Comparison of ENCODE assay signal across 8 mouse cellular contexts in genomic region chr4:120569486-120570437, GRCm38 (mm10). TPM values are rescaled to one million over a fixed set of nuclear protein-coding genes. Genes with fewer than 3 reads are reported as not detected.
DNase-seq lines count a peak whose midpoint lies in the region; ATAC-seq lines count a peak whose summit lies in the region.

TSS of gene Ctps (minus strand) at chr4:120570276.

- H3K9me3 ChIP-seq in forebrain, embryonic 11.5 days (ENCODE audit: control insufficient read depth, low read length) = no peaks in the 10 kb centered on the region
- H3K9me3 ChIP-seq in heart, embryonic 16.5 days (replicated peaks; ENCODE audit: control insufficient read depth, low read length) = no peaks in the 10 kb centered on the region
- H3K9me3 ChIP-seq in liver, embryonic 15.5 days (replicated peaks) = no peaks in the 10 kb centered on the region
- H3K9me3 ChIP-seq in neural tube, embryonic 12.5 days = no peaks in the 10 kb centered on the region

- WGBS in forebrain, embryonic 11.5 days = under 1% methylated on average over 96 of the region's 97 CpGs
- WGBS in heart, embryonic 16.5 days = under 1% methylated on average over 93 of the region's 97 CpGs
- under 1% methylated on average over 85 of the region's 97 CpGs for WGBS in liver, embryonic 15.5 days (ENCODE audit: insufficient replicate concordance)
- WGBS in neural tube, embryonic 12.5 days = under 1% methylated on average over 97 of the region's 97 CpGs

- peak; percentile 96 for ATAC-seq in forebrain, embryonic 11.5 days (replicated peaks; ENCODE audit: low FRiP score)
- peak; percentile 94 for ATAC-seq in heart, embryonic 16.5 days (replicated peaks; ENCODE audit: extremely low read depth, insufficient read depth, low FRiP score)
- peak; percentile 96 for ATAC-seq in liver, embryonic 15.5 days (ENCODE audit: insufficient read depth)
- peak; percentile 98 for ATAC-seq in neural tube, embryonic 12.5 days (ENCODE audit: low FRiP score, low read depth)

- peak within 1 kb of the TSS; percentile 69 for H3K4me3 ChIP-seq in forebrain, embryonic 11.5 days (ENCODE audit: low read depth, low read length)
- peak within 1 kb of the TSS; percentile 83 for H3K4me3 ChIP-seq in heart, embryonic 16.5 days (ENCODE audit: low read length)
- peak within 1 kb of the TSS; percentile 88 for H3K4me3 ChIP-seq in liver, embryonic 15.5 days (replicated peaks)
- H3K4me3 ChIP-seq in neural tube, embryonic 12.5 days = peak within 1 kb of the TSS; percentile 73

- H3K27me3 ChIP-seq in forebrain, embryonic 11.5 days (ENCODE audit: control insufficient read depth, insufficient read depth, low read length) = no peaks in the 10 kb centered on the region
- no peaks in the 10 kb centered on the region for H3K27me3 ChIP-seq in heart, embryonic 16.5 days (ENCODE audit: control insufficient read depth, insufficient read depth, low read length)
- no peaks in the 10 kb centered on the region for H3K27me3 ChIP-seq in liver, embryonic 15.5 days
- H3K27me3 ChIP-seq in neural tube, embryonic 12.5 days (replicated peaks) = no peaks in the 10 kb centered on the region

- peak; percentile 87 to 90 for DNase-seq in CD8-positive naive resting alpha-beta T cell, adult 2 months (ENCODE audit: low read depth in 2 of 2, low spot score in 2 of 2)
- DNase-seq in c-Kit-positive CD71-negative TER-119-negative erythroid progenitor cells, embryonic 14.5 days (ENCODE audit: low read depth) = peak; percentile 79
- DNase-seq in forebrain, embryonic 11.5 days (ENCODE audit: low spot score) = peak; percentile 99
- peak; percentile 93 to 94 for DNase-seq in kidney, postnatal 36 days
- DNase-seq in telencephalon, adult 2 months (ENCODE audit: low read depth, low spot score) = peak; percentile 88

- H3K36me3 ChIP-seq in forebrain, embryonic 11.5 days (ENCODE audit: control insufficient read depth, insufficient read depth, low read length) = no peaks in the 10 kb centered on the region; the same call in 1 of the 2 replicates
- peaks cover 4% of the 10 kb centered on the region for H3K36me3 ChIP-seq in heart, embryonic 16.5 days (ENCODE audit: control insufficient read depth, insufficient read depth)
- peaks cover 8% of the 10 kb centered on the region for H3K36me3 ChIP-seq in liver, embryonic 15.5 days (replicated peaks)
- H3K36me3 ChIP-seq in neural tube, embryonic 12.5 days = peaks cover 5% of the 10 kb centered on the region; the same call in 1 of the 2 replicates

- peak within 1 kb of the TSS; percentile 89 for H3K27ac ChIP-seq in forebrain, embryonic 11.5 days (ENCODE audit: low read depth, low read length)
- peak within 1 kb of the TSS; percentile 99 for H3K27ac ChIP-seq in heart, embryonic 16.5 days (ENCODE audit: low read length)
- peak within 1 kb of the TSS; percentile 82 for H3K27ac ChIP-seq in liver, embryonic 15.5 days (replicated peaks)
- peak within 1 kb of the TSS; percentile 83 for H3K27ac ChIP-seq in neural tube, embryonic 12.5 days

- H3K4me2 ChIP-seq in forebrain, embryonic 11.5 days (ENCODE audit: low read depth, low read length, severe bottlenecking) = peak within 1 kb of the TSS; percentile 87
- peak within 1 kb of the TSS; percentile 74 for H3K4me2 ChIP-seq in heart, embryonic 16.5 days (ENCODE audit: low read depth, low read length)
- H3K4me2 ChIP-seq in liver, embryonic 15.5 days = peak within 1 kb of the TSS; percentile 100
- peak within 1 kb of the TSS; percentile 80 for H3K4me2 ChIP-seq in neural tube, embryonic 12.5 days (replicated peaks)

- 0 out of 2 replicates have a peak, but pooled peaks cover 2% of the 10 kb centered on the region for H3K4me1 ChIP-seq in forebrain, embryonic 11.5 days (replicated peaks; ENCODE audit: control insufficient read depth, insufficient read depth, low read length)
- peaks cover 34% of the 10 kb centered on the region for H3K4me1 ChIP-seq in heart, embryonic 16.5 days (ENCODE audit: control insufficient read depth, insufficient read depth, low read length)
- peaks cover 40% of the 10 kb centered on the region for H3K4me1 ChIP-seq in liver, embryonic 15.5 days (replicated peaks)
- peaks cover 23% of the 10 kb centered on the region for H3K4me1 ChIP-seq in neural tube, embryonic 12.5 days

- peak within 1 kb of the TSS; percentile 96 for H3K9ac ChIP-seq in forebrain, embryonic 11.5 days (ENCODE audit: low read length)
- H3K9ac ChIP-seq in heart, embryonic 16.5 days (ENCODE audit: low read length) = peak within 1 kb of the TSS; percentile 90
- peak within 1 kb of the TSS; percentile 86 for H3K9ac ChIP-seq in liver, embryonic 15.5 days
- H3K9ac ChIP-seq in neural tube, embryonic 12.5 days = peak within 1 kb of the TSS; percentile 91

RNA-seq across cellular contexts. Expression of gene Ctps, which starts in this region (rescaled TPM):
- polyA plus RNA-seq in forebrain, embryonic 11.5 days (2014; fragmentation: Nextera tagmentation; extraction: Ambion mirVana) = 142 and 149 TPM in 2 replicates
- 87.7 and 98.9 TPM in 2 replicates for polyA plus RNA-seq in heart, embryonic 16.5 days (2015; fragmentation: Nextera tagmentation; extraction: Ambion mirVana)
- polyA plus RNA-seq in liver, embryonic 15.5 days (2015; fragmentation: Nextera tagmentation; extraction: Ambion mirVana) = 27.7 and 29.1 TPM in 2 replicates
- 92.4 and 101 TPM in 2 replicates for polyA plus RNA-seq in neural tube, embryonic 12.5 days (2016; fragmentation: Nextera tagmentation; extraction: Ambion mirVana)

Comparison
In these comparisons a context has a peak if more than half of its experiments do, and no peak if none do; other contexts are left out.
1. Peak in every context shown above with its lines: DNase-seq, ATAC-seq, H3K4me3 ChIP-seq and H3K27ac ChIP-seq.